Mouse (Mus musculus): ENCODE measurements around the gene Gucy2g.

DNA sequence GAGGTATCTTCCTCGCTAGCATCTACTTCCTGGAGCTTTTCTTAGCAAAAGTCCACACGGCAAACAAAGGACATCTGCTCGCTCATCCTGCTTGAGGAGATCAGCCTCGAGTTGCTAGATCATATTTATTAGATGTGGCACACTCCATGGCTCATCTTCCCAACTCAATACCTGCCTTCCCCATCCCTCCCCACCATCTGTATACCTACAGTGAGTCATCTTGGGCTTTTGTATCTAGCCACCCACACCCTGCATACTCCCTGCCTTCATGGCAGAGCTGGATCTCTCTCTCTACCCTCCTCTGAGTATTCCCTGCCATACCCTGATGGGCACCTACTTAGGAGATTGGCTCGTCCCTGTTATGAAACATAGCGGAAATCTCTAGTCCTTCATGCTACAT, 19.8 kb downstream of the Gucy2g start:
- TF ChIP-seq CTCF (IDR thresholded peaks at IDR 0.05; ENCODE audit: insufficient read depth, low read length) (no peak), POLR2A (IDR thresholded peaks at IDR 0.05; ENCODE audit: borderline replicate concordance, extremely low read depth, low read depth, low read length) (no peak)

Data from lung, adult 2 months (tissue).